Mouse (Mus musculus): ENCODE data around the gene Ano10. TPM values are rescaled to one million over a fixed set of nuclear protein-coding genes. Genes with fewer than 3 reads are reported as not detected.
"Not testable (repeated sequence)": the region's sequence is repeated elsewhere in the genome, so short reads cannot be mapped to it uniquely, and the experiment has no call there.

The Ano10 gene
- total RNA-seq, 2 experiments from 2014 or later, result 23.7 to 25.5 TPM

GRCm38 (mm10) chr9:122195042-122195682 lies 99.1 kb downstream of the Ano10 start:
- DNase-seq, result peak; percentile 85

- no peak for DNase-seq
Measured at GRCm38 (mm10) chr9:122193823-122194222, 100.4 kb downstream of the Ano10 start.

GRCm38 (mm10) chr9:122193361-122193760 lies 100.9 kb downstream of the Ano10 start:
- DNase-seq, result no peak

- no peak for DNase-seq
Measured at GRCm38 (mm10) chr9:122188724-122189123, 105.5 kb downstream of the Ano10 start.

- peak; percentile 66 for DNase-seq
Measured at GRCm38 (mm10) chr9:122187451-122187921, 106.7 kb downstream of the Ano10 start.

- no peak for DNase-seq
Measured at GRCm38 (mm10) chr9:122186643-122187226, 107.5 kb downstream of the Ano10 start.

GRCm38 (mm10) chr9:122185953-122186352 lies 108.3 kb downstream of the Ano10 start:
- DNase-seq, result no peak

- peak; percentile 88 for DNase-seq
Measured at GRCm38 (mm10) chr9:122185061-122185460, 109.2 kb downstream of the Ano10 start.

- no peak for DNase-seq
Measured at GRCm38 (mm10) chr9:122184329-122184728, 109.9 kb downstream of the Ano10 start.

GRCm38 (mm10) chr9:122183074-122183473 lies 111.1 kb downstream of the Ano10 start:
- DNase-seq, result no peak

- no peak for DNase-seq
Measured at GRCm38 (mm10) chr9:122180105-122180504, 114.1 kb downstream of the Ano10 start.

GRCm38 (mm10) chr9:122178427-122178826 lies 115.8 kb downstream of the Ano10 start:
- no peak for DNase-seq

GRCm38 (mm10) chr9:122177256-122178220 lies 116.7 kb downstream of the Ano10 start:
- DNase-seq, result no peak

- DNase-seq, result no peak
Measured at GRCm38 (mm10) chr9:122174723-122175122, 119.5 kb downstream of the Ano10 start.

- DNase-seq, result peak; percentile 66
Measured at GRCm38 (mm10) chr9:122173405-122174233, 120.6 kb downstream of the Ano10 start.

- no peak for DNase-seq
Measured at GRCm38 (mm10) chr9:122172612-122173186, 121.5 kb downstream of the Ano10 start.

- DNase-seq, result no peak
Measured at GRCm38 (mm10) chr9:122169901-122170300, 124.3 kb downstream of the Ano10 start.

GRCm38 (mm10) chr9:122167719-122168118 lies 126.5 kb downstream of the Ano10 start:
- DNase-seq, result not testable (repeated sequence)

- no peak for DNase-seq
Measured at GRCm38 (mm10) chr9:122164535-122164934, 129.7 kb downstream of the Ano10 start.

GRCm38 (mm10) chr9:122157079-122157441 lies 137.2 kb downstream of the Ano10 start:
- DNase-seq, result no peak

- peak; percentile 11 for DNase-seq
Measured at GRCm38 (mm10) chr9:122156389-122157078, 137.7 kb downstream of the Ano10 start.

Data from heart, postnatal 4 days (tissue).